Mouse (Mus musculus) MEL (cell line): ENCODE data around the gene Daw1. TPM values are rescaled to one million over a fixed set of nuclear protein-coding genes. Genes with fewer than 3 reads are reported as not detected.

Experiments
- DNase-seq: peaks from one replicate; pipeline ENCODE4 v3.0.0; 2011; ENCODE audit warnings: low read depth, low spot score
- H3K27ac ChIP-seq: 2 replicates; pipeline ENCODE4 v1.5.1; 2012; ENCODE audit warnings: low read depth, mild to moderate bottlenecking, control low read depth, low read length, moderate library complexity; ENCODE audit not compliant: control insufficient read depth
- H3K27me3 ChIP-seq, 2 experiments: fragments of 150-350 bp in 1 of 2; sonication (generic) in 1 of 2; 2 replicates each; pipeline ENCODE4 v1.6.1; 2012; ENCODE audit warnings: low read length in 2 of 2, mild to moderate bottlenecking in 2 of 2, improper control_type of control experiment in 1 of 2, moderate library complexity in 1 of 2; ENCODE audit not compliant: insufficient read depth in 2 of 2, control insufficient read depth in 1 of 2
- H3K36me3 ChIP-seq, 2 experiments: 2 replicates each; pipeline ENCODE4 v1.6.1; 2012 to 2014; ENCODE audit warnings: low read length in 2 of 2, improper control_type of control experiment in 1 of 2, inconsistent platforms in 1 of 2, mild to moderate bottlenecking in 1 of 2; ENCODE audit not compliant: insufficient read depth in 2 of 2, control insufficient read depth in 1 of 2
- H3K4me1 ChIP-seq, 2 experiments: fragments of 150-350 bp in 1 of 2; sonication (generic) in 1 of 2; 2 replicates each; pipeline ENCODE4 v1.6.1; 2012; ENCODE audit warnings: low read length in 2 of 2, improper control_type of control experiment in 1 of 2, mild to moderate bottlenecking in 1 of 2; ENCODE audit not compliant: insufficient read depth in 2 of 2, control insufficient read depth in 1 of 2
- H3K4me3 ChIP-seq, 2 experiments: fragments of 150-350 bp in 1 of 2; sonication (generic) in 1 of 2; 2 replicates each; pipeline ENCODE4 v1.5.1; 2012; ENCODE audit warnings: low read depth in 2 of 2, low read length in 2 of 2, mild to moderate bottlenecking in 2 of 2, moderate library complexity in 2 of 2, control low read depth in 1 of 2, improper control_type of control experiment in 1 of 2; ENCODE audit not compliant: control insufficient read depth in 1 of 2, insufficient read depth in 1 of 2
- H3K79me2 ChIP-seq: 2 replicates; pipeline ENCODE4 v1.6.1; 2012; ENCODE audit warnings: mild to moderate bottlenecking, low read length, moderate library complexity; ENCODE audit not compliant: control insufficient read depth, poor library complexity, insufficient read depth
- H3K9ac ChIP-seq: 2 replicates; pipeline ENCODE4 v1.6.1; 2012; ENCODE audit warnings: low read depth, mild to moderate bottlenecking, control low read depth, low read length, moderate library complexity; ENCODE audit not compliant: control insufficient read depth, poor library complexity, severe bottlenecking
- H3K9me3 ChIP-seq: fragments of 150-350 bp; sonication (generic); replicated peaks from 2 replicates; pipeline ENCODE4 v1.6.1; 2012; ENCODE audit warnings: mild to moderate bottlenecking, low read length, improper control_type of control experiment, moderate library complexity; ENCODE audit not compliant: insufficient read depth
- BHLHE40 ChIP-seq: IDR thresholded peaks from 2 replicates; pipeline ENCODE4 v1.6.1; 2012; ENCODE audit warnings: low read depth, mild to moderate bottlenecking, inconsistent platforms, low read length, improper control_type of control experiment, borderline replicate concordance
- ELF1 ChIP-seq: IDR thresholded peaks from 2 replicates; pipeline ENCODE4 v1.6.1; 2014; ENCODE audit warnings: low read depth, mild to moderate bottlenecking, inconsistent platforms, low read length, improper control_type of control experiment, moderate library complexity
- ETS1 ChIP-seq: IDR thresholded peaks from 2 replicates; pipeline ENCODE4 v1.6.1; 2012; ENCODE audit warnings: low read depth, mild to moderate bottlenecking, inconsistent platforms, low read length, improper control_type of control experiment, moderate library complexity
- GATA1 ChIP-seq: IDR thresholded peaks from 2 replicates; pipeline ENCODE4 v1.6.1; 2011; ENCODE audit warnings: low read depth, low read length, improper control_type of control experiment
- HCFC1 ChIP-seq: IDR thresholded peaks from 2 replicates; pipeline ENCODE4 v1.6.1; 2012; ENCODE audit warnings: low read depth, mild to moderate bottlenecking, inconsistent platforms, low read length, improper control_type of control experiment, moderate library complexity
- JUND ChIP-seq: IDR thresholded peaks from 2 replicates; pipeline ENCODE4 v1.6.1; 2011; ENCODE audit warnings: low read depth, mild to moderate bottlenecking, improper control_type of control experiment, low read length
- KAT2A ChIP-seq: conservative IDR thresholded peaks from 2 replicates; pipeline ENCODE4 v1.6.1; 2012; ENCODE audit warnings: low read depth, low read length, improper control_type of control experiment, inconsistent platforms
- MAFK ChIP-seq: IDR thresholded peaks from 2 replicates; pipeline ENCODE4 v1.6.1; 2011; ENCODE audit warnings: low read depth, mild to moderate bottlenecking, low read length, improper control_type of control experiment, borderline replicate concordance
- MAZ ChIP-seq: IDR thresholded peaks from 2 replicates; pipeline ENCODE4 v1.6.1; 2012; ENCODE audit warnings: low read depth, mild to moderate bottlenecking, inconsistent platforms, low read length, improper control_type of control experiment
- MEF2A ChIP-seq: IDR thresholded peaks from 2 replicates; pipeline ENCODE4 v1.6.1; 2014; ENCODE audit warnings: low read depth, mild to moderate bottlenecking, inconsistent platforms, low read length, improper control_type of control experiment; ENCODE audit not compliant: poor library complexity, insufficient replicate concordance, severe bottlenecking; ENCODE audit errors: extremely low read depth
- MXI1 ChIP-seq: IDR thresholded peaks from 2 replicates; pipeline ENCODE4 v1.6.1; 2011; ENCODE audit warnings: mild to moderate bottlenecking, low read depth, low read length, improper control_type of control experiment
- MYC ChIP-seq: IDR thresholded peaks from 2 replicates; pipeline ENCODE4 v1.6.1; 2011; ENCODE audit warnings: low read depth, mild to moderate bottlenecking, low read length, improper control_type of control experiment, moderate library complexity
- NRF1 ChIP-seq: IDR thresholded peaks from 2 replicates; pipeline ENCODE4 v1.6.1; 2014; ENCODE audit warnings: low read depth, mild to moderate bottlenecking, inconsistent platforms, low read length, improper control_type of control experiment, moderate library complexity; ENCODE audit not compliant: poor library complexity, insufficient read depth, severe bottlenecking
- POLR2AphosphoS2 ChIP-seq: IDR thresholded peaks from 2 replicates; pipeline ENCODE4 v1.6.1; 2011; ENCODE audit warnings: low read length, improper control_type of control experiment
- POLR2AphosphoS5 ChIP-seq: IDR thresholded peaks from 2 replicates; pipeline ENCODE4 v1.6.1; 2012; ENCODE audit warnings: low read depth, borderline replicate concordance, mild to moderate bottlenecking, inconsistent platforms, low read length, moderate library complexity, mixed read lengths
- RCOR1 ChIP-seq: IDR thresholded peaks from 2 replicates; pipeline ENCODE4 v1.6.1; 2012; ENCODE audit warnings: low read depth, mild to moderate bottlenecking, inconsistent platforms, low read length, improper control_type of control experiment
- SMC3 ChIP-seq: IDR thresholded peaks from 2 replicates; pipeline ENCODE4 v1.6.1; 2011; ENCODE audit warnings: low read depth, low read length, improper control_type of control experiment
- TCF12 ChIP-seq: IDR thresholded peaks from 2 replicates; pipeline ENCODE4 v1.6.1; 2014; ENCODE audit warnings: low read depth, mild to moderate bottlenecking, inconsistent platforms, low read length, improper control_type of control experiment, moderate library complexity
- ZKSCAN1 ChIP-seq: IDR thresholded peaks from 2 replicates; pipeline ENCODE4 v1.6.1; 2012; ENCODE audit warnings: low read depth, mild to moderate bottlenecking, inconsistent platforms, low read length, improper control_type of control experiment, moderate library complexity
- ZMIZ1 ChIP-seq: IDR thresholded peaks from 2 replicates; pipeline ENCODE4 v1.6.1; 2012; ENCODE audit warnings: low read depth, mild to moderate bottlenecking, inconsistent platforms, low read length, improper control_type of control experiment, moderate library complexity
- ZNF384 ChIP-seq: IDR thresholded peaks from 2 replicates; pipeline ENCODE4 v1.6.1; 2012; ENCODE audit warnings: low read depth, mild to moderate bottlenecking, inconsistent platforms, low read length, improper control_type of control experiment
- polyA plus RNA-seq, 2 experiments: library from polyadenylated mRNA; stranded (reverse) in 1 of 2; unstranded in 1 of 2; fragments of >175 nt in 1 of 2; fragments of >200 nt in 1 of 2; gene quantifications; 2 replicates each; pipeline versions ENCODE4 v1.2.1 to v1.2.4; 2012; ENCODE audit warnings: low replicate concordance in 2 of 2, low read depth in 1 of 2; ENCODE audit not compliant: insufficient read length in 2 of 2, insufficient read depth in 1 of 2, missing spikeins in 1 of 2
- total RNA-seq: library from RNA; depleted of rRNA; stranded (reverse); fragments of 300-350 nt; gene quantifications from 2 replicates; pipeline ENCODE4 v1.2.3, GENCODE M21; 2012

Gene Daw1
- total and polyA plus RNA-seq, 3 experiments: not detected

- Histone ChIP-seq H3K27ac (no peak overlapping the region), H3K79me2 (no peaks in the 10 kb centered on the region), H3K36me3 (no peaks in the 10 kb centered on the region), H3K4me1 (no peaks in the 10 kb centered on the region), H3K27me3 (no peaks in the 10 kb centered on the region), H3K9me3 (no peaks in the 10 kb centered on the region), H3K4me3 (no peak overlapping the region), H3K9ac (no peak overlapping the region)
- DNase-seq: no peak
- TF ChIP-seq GATA1 (no peak), ZKSCAN1 (no peak), ELF1 (no peak), SMC3 (no peak), KAT2A (no peak), MAFK (no peak), TCF12 (no peak)
These were observed 16.4 kb downstream of the Daw1 start for GRCm38 (mm10) chr1:83175985-83176384.

- Histone ChIP-seq H3K9me3 (no peaks in the 10 kb centered on the region), H3K27me3 (no peaks in the 10 kb centered on the region), H3K36me3 (no peaks in the 10 kb centered on the region), H3K4me3 (no peak overlapping the region), H3K79me2 (no peaks in the 10 kb centered on the region), H3K9ac (no peak overlapping the region), H3K27ac (no peak overlapping the region), H3K4me1 (no peaks in the 10 kb centered on the region)
- TF ChIP-seq RCOR1 (no peak), NRF1 (no peak), POLR2AphosphoS5 (no peak), GATA1 (no peak), ZNF384 (no peak), ELF1 (no peak)
- no peak for DNase-seq
These were observed 20.0 kb downstream of the Daw1 start for GRCm38 (mm10) chr1:83179531-83179930.

- H3K4me3 ChIP-seq: no peak overlapping the region
- no peaks in the 10 kb centered on the region for H3K4me1 ChIP-seq
- DNase-seq: no peak
- no peaks in the 10 kb centered on the region for H3K9me3 ChIP-seq
- TF ChIP-seq NRF1: no peak
- no peak for TF ChIP-seq MXI1
- TF ChIP-seq HCFC1: no peak
- no peak for TF ChIP-seq ZKSCAN1
- TF ChIP-seq SMC3: no peak
- TF ChIP-seq JUND: no peak
- TF ChIP-seq BHLHE40: no peak
- TF ChIP-seq ZMIZ1: no peak
- TF ChIP-seq MAZ: no peak
- no peak for TF ChIP-seq GATA1
- TF ChIP-seq MAFK: no peak
- TF ChIP-seq MYC: no peak
- TF ChIP-seq POLR2AphosphoS2: no peak
- no peak for TF ChIP-seq ELF1
- TF ChIP-seq ETS1: no peak
- no peak for TF ChIP-seq MEF2A
- no peak for TF ChIP-seq KAT2A
- H3K9ac ChIP-seq: no peak overlapping the region
- H3K36me3 ChIP-seq: no peaks in the 10 kb centered on the region
- no peak overlapping the region for H3K27ac ChIP-seq
- H3K27me3 ChIP-seq: no peaks in the 10 kb centered on the region
- no peaks in the 10 kb centered on the region for H3K79me2 ChIP-seq
These were observed 21.9 kb downstream of the Daw1 start for GRCm38 (mm10) chr1:83181418-83181817.
